ENCODE assay signal across 8 mouse cellular contexts in the genomic region with DNA sequence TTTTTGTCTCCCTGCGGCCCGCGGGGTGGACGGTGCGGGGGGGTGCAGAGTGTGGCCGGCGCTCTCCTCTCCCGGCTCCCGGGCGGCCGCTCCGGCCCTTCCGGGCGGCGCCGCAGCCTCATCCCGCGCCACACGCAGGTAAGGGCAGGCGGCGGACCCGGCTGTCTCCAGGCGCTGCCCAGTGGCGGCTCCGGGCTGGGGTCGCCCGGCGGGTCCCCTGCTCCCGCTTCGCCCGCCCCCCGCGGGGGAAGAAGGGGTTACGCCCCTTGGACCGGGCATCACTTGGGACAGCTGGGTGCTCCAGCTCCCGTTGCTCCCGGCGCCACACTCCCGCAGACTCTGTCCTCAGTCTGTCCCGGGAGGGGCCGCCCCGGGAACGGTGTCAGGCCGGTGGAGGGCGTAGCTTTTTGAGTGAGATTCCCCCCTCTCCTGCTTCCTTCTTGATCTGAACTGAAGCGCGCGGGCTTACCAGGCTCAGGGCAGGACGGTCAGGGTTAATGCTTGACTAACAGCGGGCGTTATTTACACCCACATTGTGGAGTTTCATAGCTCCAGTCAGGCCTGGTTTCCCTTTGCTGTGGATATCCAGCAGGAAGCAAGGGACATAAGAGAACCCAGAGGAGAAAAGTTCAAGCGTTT. TPM values are rescaled to one million over a fixed set of nuclear protein-coding genes. Genes with fewer than 3 reads are reported as not detected.
A peak's percentile ranks its signal among the peaks of the same experiment; 100 is the strongest.
DNase-seq lines count a peak whose midpoint lies in the region; ATAC-seq and TF ChIP-seq lines count a peak whose summit lies in the region.

No protein-coding gene starts in this region.

- no peaks in the 10 kb centered on the region for H3K36me3 ChIP-seq in embryonic facial prominence, embryonic 11.5 days (replicated peaks; ENCODE audit: control insufficient read depth, insufficient read depth, low read depth, low read length)
- H3K36me3 ChIP-seq in heart, adult 2 months (ENCODE audit: control insufficient read depth, insufficient read depth, low read length), result peaks cover 32% of the 10 kb centered on the region
- H3K36me3 ChIP-seq in liver, embryonic 12.5 days, result no peaks in the 10 kb centered on the region
- H3K36me3 ChIP-seq in neural tube, embryonic 11.5 days (ENCODE audit: control insufficient read depth, insufficient read depth, low read length), result no peaks in the 10 kb centered on the region

- H3K9ac ChIP-seq in embryonic facial prominence, embryonic 11.5 days (replicated peaks; ENCODE audit: low read length), result peak overlapping the region; percentile 86
- H3K9ac ChIP-seq in heart, adult 2 months (ENCODE audit: low read depth, low read length), result peak overlapping the region; percentile 89
- peak overlapping the region; percentile 94 for H3K9ac ChIP-seq in liver, embryonic 12.5 days
- H3K9ac ChIP-seq in neural tube, embryonic 11.5 days (ENCODE audit: low read length), result peak overlapping the region; percentile 83

- DNase-seq in urinary bladder, adult 18-20 months (ENCODE audit: low spot score in 2 of 2), result peak; percentile 22 to 76
- DNase-seq in urinary bladder, postnatal 10 days (ENCODE audit: low spot score), result no peak
- peak; percentile 53 for DNase-seq in embryonic facial prominence, embryonic 11.5 days (ENCODE audit: low spot score)
- peak in 1 of 2 experiments; percentile 80 for DNase-seq in heart, adult 2 months
- DNase-seq in kidney, adult 18-20 months, result peak; percentile 79
- peak; percentile 62 for DNase-seq in neural tube, embryonic 11.5 days (ENCODE audit: low spot score)
- peak; percentile 50 for DNase-seq in testis, postnatal 14 days (ENCODE audit: low spot score)

- peak; percentile 89 for ATAC-seq in embryonic facial prominence, embryonic 11.5 days (replicated peaks; ENCODE audit: insufficient number of reproducible peaks, low FRiP score, low TSS enrichment, low read depth)
- ATAC-seq in liver, embryonic 12.5 days, result peak; percentile 72
- peak; percentile 92 for ATAC-seq in neural tube, embryonic 11.5 days (ENCODE audit: insufficient read depth, low FRiP score, low TSS enrichment)

- no peak for TF ChIP-seq POLR2A in heart, adult 2 months (IDR thresholded peaks at IDR 0.05; ENCODE audit: insufficient read depth, low read depth, low read length)

- WGBS in embryonic facial prominence, embryonic 11.5 days, result under 1% methylated on average over 49 of the region's 52 CpGs
- WGBS in heart, adult 2 months, result under 1% methylated on average over 38 of the region's 52 CpGs
- WGBS in liver, embryonic 12.5 days (ENCODE audit: insufficient replicate concordance), result under 1% methylated on average over 37 of the region's 52 CpGs
- 0% methylated on average over 31 of the region's 52 CpGs for WGBS in neural tube, embryonic 11.5 days

- TF ChIP-seq CTCF in heart, adult 2 months (IDR thresholded peaks at IDR 0.05), result no peak

- H3K4me1 ChIP-seq in embryonic facial prominence, embryonic 11.5 days (ENCODE audit: control insufficient read depth, insufficient read depth, low read length), result no peaks in the 10 kb centered on the region
- peaks cover 10% of the 10 kb centered on the region for H3K4me1 ChIP-seq in heart, adult 2 months (ENCODE audit: control insufficient read depth, insufficient read depth, low read length)
- H3K4me1 ChIP-seq in liver, embryonic 12.5 days, result peaks cover 49% of the 10 kb centered on the region
- peaks cover 11% of the 10 kb centered on the region for H3K4me1 ChIP-seq in neural tube, embryonic 11.5 days (ENCODE audit: control insufficient read depth, insufficient read depth, low read length)

- peak overlapping the region; percentile 85 for H3K4me2 ChIP-seq in embryonic facial prominence, embryonic 11.5 days (ENCODE audit: low read depth, low read length)
- H3K4me2 ChIP-seq in liver, embryonic 12.5 days, result peak overlapping the region; percentile 84
- H3K4me2 ChIP-seq in neural tube, embryonic 11.5 days (ENCODE audit: low read depth), result peak overlapping the region; percentile 86

- intact Hi-C loops in heart, adult 2 months (cut with DNase I), result loop anchor here (5.0 kb wide), 1 partner anchor 34 kb away; no protein-coding TSS in a partner anchor

- peaks cover 3% of the 10 kb centered on the region; the same call in 1 of the 2 replicates for H3K79me2 ChIP-seq in heart, adult 2 months (replicated peaks; ENCODE audit: control insufficient read depth, insufficient read depth, low read length)

- H3K27ac ChIP-seq in embryonic facial prominence, embryonic 11.5 days (replicated peaks; ENCODE audit: low read depth, low read length), result peak overlapping the region; percentile 75
- H3K27ac ChIP-seq in heart, adult 2 months, result peak overlapping the region; percentile 87
- H3K27ac ChIP-seq in liver, embryonic 12.5 days, result peak overlapping the region; percentile 88
- peak overlapping the region; percentile 86 for H3K27ac ChIP-seq in neural tube, embryonic 11.5 days (ENCODE audit: low read depth, low read length)

- H3K4me3 ChIP-seq in embryonic facial prominence, embryonic 11.5 days (ENCODE audit: low read depth, low read length), result peak overlapping the region; percentile 94
- peak overlapping the region; percentile 89 for H3K4me3 ChIP-seq in heart, adult 2 months
- H3K4me3 ChIP-seq in liver, embryonic 12.5 days, result peak overlapping the region; percentile 98
- peak overlapping the region; percentile 97 for H3K4me3 ChIP-seq in neural tube, embryonic 11.5 days (ENCODE audit: low read depth, low read length)

- no peaks in the 10 kb centered on the region for H3K9me3 ChIP-seq in embryonic facial prominence, embryonic 11.5 days (replicated peaks; ENCODE audit: control insufficient read depth, low read length)
- no peaks in the 10 kb centered on the region for H3K9me3 ChIP-seq in liver, embryonic 12.5 days (replicated peaks)
- no peaks in the 10 kb centered on the region for H3K9me3 ChIP-seq in neural tube, embryonic 11.5 days (ENCODE audit: control insufficient read depth, low read length)

- H3K27me3 ChIP-seq in embryonic facial prominence, embryonic 11.5 days (ENCODE audit: control insufficient read depth, insufficient read depth, low read length), result no peaks in the 10 kb centered on the region
- no peaks in the 10 kb centered on the region for H3K27me3 ChIP-seq in heart, adult 2 months (ENCODE audit: control insufficient read depth, insufficient read depth, low read length)
- H3K27me3 ChIP-seq in liver, embryonic 12.5 days (replicated peaks), result no peaks in the 10 kb centered on the region
- no peaks in the 10 kb centered on the region for H3K27me3 ChIP-seq in neural tube, embryonic 11.5 days (ENCODE audit: control insufficient read depth, insufficient read depth, low read length)

- no peak for TF ChIP-seq EP300 in heart, adult 2 months (IDR thresholded peaks at IDR 0.05; ENCODE audit: insufficient read depth, low read depth, low read length)

RNA-seq across cellular contexts. Expression of gene Lrrfip2, which starts 1.0 kb away (rescaled TPM):
- polyA plus RNA-seq in embryonic facial prominence, embryonic 11.5 days (2014; fragmentation: Nextera tagmentation; extraction: Ambion mirVana), result 48.4 and 49.2 TPM in 2 replicates
- total RNA-seq in heart, adult 2 months (2021), result 10 to 100 TPM; 83.6 to 84.1 TPM
- 33.5 and 61.2 TPM in 2 replicates for polyA plus RNA-seq in heart, adult 2 months (2012; rRNA removed)
- polyA plus RNA-seq in liver, embryonic 12.5 days (2016; fragmentation: Nextera tagmentation; extraction: Ambion mirVana), result 29.5 and 30.6 TPM in 2 replicates
- polyA plus RNA-seq in neural tube, embryonic 11.5 days (2014; fragmentation: Nextera tagmentation; extraction: Ambion mirVana), result 50.8 and 51.3 TPM in 2 replicates
